Mouse (Mus musculus): ENCODE results near the gene Mrtfb. TPM values are rescaled to one million over a fixed set of nuclear protein-coding genes. Genes with fewer than 3 reads are reported as not detected.

The Mrtfb gene
- polyA plus RNA-seq, 1 experiment from 2014 or later, result 22.5 TPM

- H3K4me2 ChIP-seq, result no peak overlapping the region
- 0 out of 2 replicates have a peak, but pooled peaks cover 3% of the 10 kb centered on the region for H3K4me1 ChIP-seq
- H3K9ac ChIP-seq, result no peak overlapping the region
- H3K27me3 ChIP-seq (replicated peaks), result no peaks in the 10 kb centered on the region
- H3K27ac ChIP-seq, result no peak overlapping the region
- H3K4me3 ChIP-seq (replicated peaks), result no peak overlapping the region
- H3K9me3 ChIP-seq, result no peaks in the 10 kb centered on the region
- no peaks in the 10 kb centered on the region for H3K36me3 ChIP-seq
- ATAC-seq (ENCODE audit: insufficient read depth, low FRiP score, low read depth), result no peak
- 79% methylated on average over 5 of the region's 5 CpGs for WGBS
These were observed 208.4 kb downstream of the Mrtfb start for GRCm38 (mm10) chr16:13464662-13465061.

MicroRNAs encoded within 50 kb of the gene (microRNA counts, 519-probe panel; counts per million panel counts)
- 2,629 counts per million, percentile 63 among the panel's probes with 10 or more counts for microRNA mmu-miR-193b

Small RNA genes within 50 kb of the gene (microRNA-seq; reads per million reads assigned to microRNA genes)
- gene Mir193b (47.1 reads per million, percentile 40 among the genes with 10 or more reads in this experiment), gene Mir365-1 (0.58 reads per million)

Other genes starting within 250 kb of the Mrtfb start
- gene Ercc4, start 146.8 kb upstream of the Mrtfb start, polyA plus RNA-seq (2015; fragmentation: Nextera tagmentation; extraction: Ambion mirVana), result 11.4 and 12.2 TPM in 2 replicates

Data from stomach, embryonic 15.5 days (tissue).